Mouse (Mus musculus) layer of hippocampus, adult 18-20 months (tissue): ENCODE results near the gene Ss18l2. TPM values are rescaled to one million over a fixed set of nuclear protein-coding genes. Genes with fewer than 3 reads are reported as not detected.
A peak's percentile ranks its signal among the peaks of the same experiment; 100 is the strongest.

Experiments used
- DNase-seq, 2 experiments: peaks; one replicate each; pipeline ENCODE4 v3.0.0; 2022; ENCODE audit warnings: low spot score in 2 of 2
- total RNA-seq, 2 experiments: library from RNA; stranded (reverse); gene quantifications; 2 replicates each; pipeline ENCODE4 v1.2.3; 2021

Gene Ss18l2
- total RNA-seq, 2 experiments from 2014 or later: 73.7 to 82.6 TPM

- DNase-seq: no peak
Measured at GRCm38 (mm10) chr9:121757835-121758814, 48.0 kb downstream of the Ss18l2 start.

GRCm38 (mm10) chr9:121759091-121760081, 49.3 kb downstream of the Ss18l2 start, which contains the start of gene Zfp651:
Gene Zfp651 (plus strand): TSS chr9:121759330.
- DNase-seq: peak in 1 of 2 experiments; percentile 75

- DNase-seq: peak in 1 of 2 experiments; percentile 53
Measured at GRCm38 (mm10) chr9:121760271-121761090, 50.4 kb downstream of the Ss18l2 start.

GRCm38 (mm10) chr9:121761091-121761665, 51.0 kb downstream of the Ss18l2 start:
- no peak for DNase-seq

GRCm38 (mm10) chr9:121761787-121762186, 51.7 kb downstream of the Ss18l2 start:
- DNase-seq: no peak

DNA sequence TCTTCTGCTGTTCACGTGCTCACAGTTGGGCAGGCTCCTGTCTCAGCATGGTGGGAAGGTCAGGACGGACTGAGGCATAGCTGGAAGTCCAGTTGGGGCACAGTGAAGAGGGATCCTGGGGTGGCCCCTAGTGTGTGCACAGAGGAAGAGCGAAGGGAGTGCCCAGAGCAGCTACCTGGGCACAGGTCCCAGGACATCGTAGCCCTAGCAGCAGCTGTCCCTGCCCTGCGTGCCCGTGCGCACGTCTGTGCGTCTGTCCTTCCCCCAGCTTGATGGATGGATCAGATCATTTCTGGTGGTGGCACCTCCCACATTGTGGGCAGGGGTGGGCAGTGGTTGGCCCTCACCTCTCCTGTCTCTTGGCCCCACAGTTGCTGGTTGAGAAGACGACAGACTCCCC, 52.1 kb downstream of the Ss18l2 start:
- no peak for DNase-seq

GRCm38 (mm10) chr9:121762761-121763160, 52.6 kb downstream of the Ss18l2 start:
- DNase-seq: no peak

Other genes with a start within 250 kb of the Ss18l2 start
- gene Cck, start 214.6 kb upstream of the Ss18l2 start, total RNA-seq: 100 to 1,000 TPM; 654 to 660 TPM
- gene Lyzl4, start 68.2 kb upstream of the Ss18l2 start, total RNA-seq: 1 to 10 TPM in 1 of 2 experiments, under 1 TPM in 1; 0.86 to 1.0 TPM
- 10 to 100 TPM; 16.5 to 20.6 TPM for gene Vipr1, start 67.6 kb upstream of the Ss18l2 start, total RNA-seq
- gene Sec22c, start 4.8 kb upstream of the Ss18l2 start, total RNA-seq: 10 to 100 TPM; 28.7 to 33.4 TPM
- gene Nktr, start 8.8 kb downstream of the Ss18l2 start, total RNA-seq: 100 to 1,000 TPM in 1 of 2 experiments, 10 to 100 TPM in 1; 98.6 to 100 TPM
- 100 to 1,000 TPM in 1 of 2 experiments, 10 to 100 TPM in 1; 98.6 to 102 TPM for gene Zfp651, start 49.0 kb downstream of the Ss18l2 start, total RNA-seq
- gene Klhl40, start 67.3 kb downstream of the Ss18l2 start, total RNA-seq: 1 to 10 TPM; 4.8 to 5.6 TPM
- 10 to 100 TPM; 17.9 to 20.0 TPM for gene Hhatl, start 82.2 kb downstream of the Ss18l2 start, total RNA-seq
- gene Ccdc13, start 129.1 kb downstream of the Ss18l2 start, total RNA-seq: 1 to 10 TPM; 8.1 to 8.4 TPM
- 10 to 100 TPM; 79.1 to 86.6 TPM for gene Higd1a, start 148.0 kb downstream of the Ss18l2 start, total RNA-seq
- gene Ackr2, start 188.0 kb downstream of the Ss18l2 start, total RNA-seq: 1 to 10 TPM; 1.4 to 2.4 TPM
- not detected for gene Cyp8b1, start 206.0 kb downstream of the Ss18l2 start, total RNA-seq
- 1 to 10 TPM; 6.7 to 7.2 TPM for gene Fam198a, start 240.7 kb downstream of the Ss18l2 start, total RNA-seq